Mouse (Mus musculus): ENCODE measurements at regions not wholly inside any gene's neighbourhood (a gene's known extent, or its start where the extent isn't known, plus 50 kb on each side); places are given as distances from the start of the nearest gene placed in this dataset.

DNA sequence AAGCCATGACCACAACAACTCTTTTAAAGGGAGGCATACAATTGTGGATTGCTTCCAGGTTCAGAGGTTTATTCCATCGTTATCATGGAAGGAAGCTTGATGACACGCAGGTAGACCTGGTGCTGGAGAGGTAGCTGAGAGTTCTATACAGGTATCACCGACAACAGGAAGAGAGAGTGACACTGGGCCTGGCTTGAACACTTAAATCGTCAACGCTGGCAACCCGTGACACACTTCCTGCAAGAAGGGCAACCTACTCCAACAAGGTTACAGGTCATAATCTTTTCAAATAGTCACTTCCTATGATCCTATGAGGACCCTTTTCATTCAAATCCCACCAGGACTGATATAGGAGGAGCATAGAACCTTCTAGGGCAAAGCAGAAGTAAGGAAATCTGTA, 155.6 kb downstream of the Adamts15 start:
- DNase-seq (ENCODE audit: low spot score): peak; percentile 63
- no peak overlapping the region for H3K27ac ChIP-seq
- peaks cover 35% of the 10 kb centered on the region for H3K4me1 ChIP-seq
- H3K36me3 ChIP-seq: no peaks in the 10 kb centered on the region
- no peaks in the 10 kb centered on the region for H3K27me3 ChIP-seq (ENCODE audit: insufficient read depth, poor library complexity, severe bottlenecking)
- 93% methylated on average over 6 of the region's 6 CpGs for WGBS
- no peak overlapping the region for H3K4me3 ChIP-seq
- no peaks in the 10 kb centered on the region for H3K9me3 ChIP-seq

DNA sequence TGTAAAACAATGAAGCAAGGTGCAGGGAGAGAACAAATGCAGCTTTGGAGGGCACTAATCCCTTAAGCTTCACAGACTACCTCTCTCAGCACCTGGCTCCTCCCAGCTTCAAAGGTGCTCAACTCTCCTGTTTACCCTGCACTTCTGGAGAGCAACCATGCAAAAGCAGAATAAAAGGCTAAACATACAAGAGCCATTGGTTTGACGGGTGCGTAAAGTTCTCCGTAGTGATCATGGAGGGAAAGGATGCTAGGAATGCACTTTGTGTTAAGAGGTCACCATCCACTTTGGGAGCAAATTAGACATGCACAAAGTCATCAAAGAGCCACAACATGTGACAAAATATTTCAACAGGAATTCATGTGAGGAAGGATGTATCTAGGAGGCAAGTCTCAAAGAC, 156.1 kb downstream of the Adamts15 start:
- WGBS: 74% methylated on average over 3 of the region's 3 CpGs
- Histone ChIP-seq H3K27ac (no peak overlapping the region), H3K4me1 (peaks cover 30% of the 10 kb centered on the region)

GRCm38 (mm10) chr9:30765017-30765569, 157.2 kb downstream of the Adamts15 start:
- no peak overlapping the region for H3K27ac ChIP-seq

More for the DNA sequence above, 156.1 kb downstream of the Adamts15 start:
- Histone ChIP-seq H3K27me3 (ENCODE audit: insufficient read depth, poor library complexity, severe bottlenecking) (no peaks in the 10 kb centered on the region), H3K4me3 (no peak overlapping the region), H3K9me3 (no peaks in the 10 kb centered on the region), H3K36me3 (no peaks in the 10 kb centered on the region)
- peak; percentile 57 for DNase-seq (ENCODE audit: low spot score)

GRCm38 (mm10) chr9:30762913-30763312, 159.3 kb downstream of the Adamts15 start:
- Histone ChIP-seq H3K4me3 (no peak overlapping the region), H3K27me3 (ENCODE audit: insufficient read depth, poor library complexity, severe bottlenecking) (no peaks in the 10 kb centered on the region), H3K27ac (no peak overlapping the region), H3K4me1 (peaks cover 8% of the 10 kb centered on the region; the same call in 1 of the 2 replicates), H3K9me3 (no peaks in the 10 kb centered on the region), H3K36me3 (no peaks in the 10 kb centered on the region)
- DNase-seq (ENCODE audit: low spot score): peak; percentile 70
- 53% methylated on average over 1 of the region's 1 CpGs for WGBS

More at GRCm38 (mm10) chr9:30765017-30765569, 157.2 kb downstream of the Adamts15 start:
- no peak overlapping the region for H3K4me3 ChIP-seq
- no peaks in the 10 kb centered on the region for H3K36me3 ChIP-seq
- 44% methylated on average over 7 of the region's 7 CpGs for WGBS
- no peaks in the 10 kb centered on the region for H3K27me3 ChIP-seq (ENCODE audit: insufficient read depth, poor library complexity, severe bottlenecking)
- no peaks in the 10 kb centered on the region for H3K9me3 ChIP-seq
- DNase-seq (ENCODE audit: low spot score): peak; percentile 74
- peaks cover 22% of the 10 kb centered on the region for H3K4me1 ChIP-seq

- 86% methylated on average over 3 of the region's 3 CpGs for WGBS
- H3K9me3 ChIP-seq: no peaks in the 10 kb centered on the region
- H3K27ac ChIP-seq: no peak overlapping the region
- no peaks in the 10 kb centered on the region for H3K36me3 ChIP-seq
- H3K4me3 ChIP-seq: no peak overlapping the region
- peak; percentile 68 for DNase-seq (ENCODE audit: low spot score)
- no peaks in the 10 kb centered on the region for H3K4me1 ChIP-seq
- no peaks in the 10 kb centered on the region for H3K27me3 ChIP-seq (ENCODE audit: insufficient read depth, poor library complexity, severe bottlenecking)
Measured at GRCm38 (mm10) chr9:30758121-30758520, 164.1 kb downstream of the Adamts15 start.

- H3K4me1 ChIP-seq: no peaks in the 10 kb centered on the region
- H3K27me3 ChIP-seq (ENCODE audit: insufficient read depth, poor library complexity, severe bottlenecking): no peaks in the 10 kb centered on the region
- no peak overlapping the region for H3K27ac ChIP-seq
- no peak overlapping the region for H3K4me3 ChIP-seq
- 82% methylated on average over 8 of the region's 8 CpGs for WGBS
- no peaks in the 10 kb centered on the region for H3K36me3 ChIP-seq
- no peaks in the 10 kb centered on the region for H3K9me3 ChIP-seq
- no peak for DNase-seq (ENCODE audit: low spot score)
Measured at GRCm38 (mm10) chr9:30757406-30757805, 164.8 kb downstream of the Adamts15 start.

- Histone ChIP-seq H3K4me1 (no peaks in the 10 kb centered on the region), H3K36me3 (no peaks in the 10 kb centered on the region), H3K27ac (no peak overlapping the region), H3K9me3 (no peaks in the 10 kb centered on the region), H3K27me3 (ENCODE audit: insufficient read depth, poor library complexity, severe bottlenecking) (no peaks in the 10 kb centered on the region), H3K4me3 (no peak overlapping the region)
- WGBS: 92% methylated on average over 4 of the region's 4 CpGs
- peak; percentile 52 for DNase-seq (ENCODE audit: low spot score)
Measured at GRCm38 (mm10) chr9:30756796-30757195, 165.5 kb downstream of the Adamts15 start.

DNA sequence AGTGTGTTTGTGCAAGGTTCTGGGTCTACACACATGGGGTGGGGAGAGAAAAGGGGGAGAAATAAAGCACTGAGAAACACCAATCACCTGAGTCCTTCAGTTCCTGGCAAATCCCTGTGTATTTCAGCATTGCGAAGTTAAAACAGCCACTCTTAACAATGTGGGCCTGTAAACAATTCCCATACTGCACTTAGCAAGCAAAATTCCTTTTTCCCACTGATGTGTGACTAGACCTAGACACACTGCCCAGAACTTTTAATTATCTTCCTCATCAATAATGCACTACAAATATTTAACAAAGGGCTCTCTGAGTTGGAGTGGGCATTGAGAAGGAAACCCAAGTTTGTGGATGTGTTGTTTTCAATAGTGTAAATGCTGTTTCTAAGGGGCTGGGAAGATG, 166.7 kb downstream of the Adamts15 start:
- no peak for DNase-seq (ENCODE audit: low spot score)
- 79% methylated on average over 1 of the region's 1 CpGs for WGBS

GRCm38 (mm10) chr9:30754826-30755225, 167.4 kb downstream of the Adamts15 start:
- no peaks in the 10 kb centered on the region for H3K27me3 ChIP-seq (ENCODE audit: insufficient read depth, poor library complexity, severe bottlenecking)
- 88% methylated on average over 5 of the region's 5 CpGs for WGBS
- no peak overlapping the region for H3K4me3 ChIP-seq
- H3K27ac ChIP-seq: no peak overlapping the region
- no peaks in the 10 kb centered on the region for H3K36me3 ChIP-seq
- no peaks in the 10 kb centered on the region for H3K9me3 ChIP-seq
- no peaks in the 10 kb centered on the region for H3K4me1 ChIP-seq
- peak; percentile 73 for DNase-seq (ENCODE audit: low spot score)

More for the DNA sequence above, 166.7 kb downstream of the Adamts15 start:
- Histone ChIP-seq H3K27ac (no peak overlapping the region), H3K4me3 (no peak overlapping the region), H3K27me3 (ENCODE audit: insufficient read depth, poor library complexity, severe bottlenecking) (no peaks in the 10 kb centered on the region), H3K9me3 (no peaks in the 10 kb centered on the region), H3K4me1 (no peaks in the 10 kb centered on the region), H3K36me3 (no peaks in the 10 kb centered on the region)

- Histone ChIP-seq H3K27ac (no peak overlapping the region), H3K9me3 (no peaks in the 10 kb centered on the region), H3K4me1 (peaks cover 17% of the 10 kb centered on the region), H3K27me3 (ENCODE audit: insufficient read depth, poor library complexity, severe bottlenecking) (no peaks in the 10 kb centered on the region), H3K36me3 (no peaks in the 10 kb centered on the region), H3K4me3 (no peak overlapping the region)
- 77% methylated on average over 9 of the region's 9 CpGs for WGBS
- DNase-seq (ENCODE audit: low spot score): no peak
Measured at GRCm38 (mm10) chr9:30743471-30743870, 178.8 kb downstream of the Adamts15 start.

GRCm38 (mm10) chr9:30742471-30743098, 179.7 kb downstream of the Adamts15 start:
- Histone ChIP-seq H3K4me1 (peaks cover 17% of the 10 kb centered on the region), H3K27me3 (ENCODE audit: insufficient read depth, poor library complexity, severe bottlenecking) (no peaks in the 10 kb centered on the region), H3K36me3 (no peaks in the 10 kb centered on the region), H3K4me3 (no peak overlapping the region), H3K27ac (no peak overlapping the region), H3K9me3 (no peaks in the 10 kb centered on the region)
- DNase-seq (ENCODE audit: low spot score): no peak
- whole genome bisulfite sequencing: 61% methylated on average over 8 of the region's 8 CpGs

GRCm38 (mm10) chr9:30731687-30732086, 190.6 kb downstream of the Adamts15 start:
- no peak overlapping the region for H3K27ac ChIP-seq
- no peak for DNase-seq (ENCODE audit: low spot score)
- no peaks in the 10 kb centered on the region for H3K9me3 ChIP-seq
- H3K4me1 ChIP-seq: no peaks in the 10 kb centered on the region
- H3K36me3 ChIP-seq: no peaks in the 10 kb centered on the region
- no peak overlapping the region for H3K4me3 ChIP-seq
- H3K27me3 ChIP-seq (ENCODE audit: insufficient read depth, poor library complexity, severe bottlenecking): no peaks in the 10 kb centered on the region
- WGBS: 72% methylated on average over 2 of the region's 2 CpGs

DNA sequence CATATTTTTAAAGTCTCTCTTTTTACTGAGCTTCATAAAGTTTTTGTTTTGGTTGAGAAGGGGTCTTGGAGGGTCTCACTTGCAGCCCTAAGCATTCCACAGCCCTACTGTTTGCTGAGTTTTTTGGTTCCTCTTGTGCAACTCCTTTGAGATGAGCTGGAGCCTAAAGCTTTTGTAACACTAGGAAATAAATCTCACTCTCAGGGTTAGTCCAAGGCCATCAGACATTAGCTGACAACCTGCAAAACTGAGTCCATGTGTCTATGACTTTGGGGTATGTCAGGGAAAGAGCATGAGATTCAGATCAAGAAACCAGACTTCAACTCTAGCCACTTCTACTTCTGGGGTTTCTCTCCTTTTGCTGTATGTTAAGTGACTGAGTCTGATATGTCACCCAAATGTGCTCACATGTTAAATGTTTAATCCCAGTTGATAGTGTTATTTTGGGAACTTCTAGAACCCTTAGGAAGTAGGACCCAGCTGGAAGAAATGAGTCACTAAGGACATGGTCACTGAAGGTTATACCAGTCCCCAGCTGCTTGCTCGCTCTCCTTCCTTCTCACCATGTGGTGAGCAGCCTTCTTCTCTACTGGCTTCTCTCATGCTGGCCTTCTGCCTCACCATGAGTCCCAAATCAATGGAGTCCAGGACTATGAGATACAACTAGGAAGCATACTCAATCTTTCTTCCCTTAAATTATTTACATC, 198.7 kb downstream of the Adamts15 start:
- WGBS: 82% methylated on average over 1 of the region's 1 CpGs

More for the DNA sequence above, 198.7 kb downstream of the Adamts15 start:
- Histone ChIP-seq H3K4me3 (no peak overlapping the region), H3K36me3 (no peaks in the 10 kb centered on the region), H3K9me3 (no peaks in the 10 kb centered on the region), H3K4me1 (no peaks in the 10 kb centered on the region), H3K27ac (no peak overlapping the region), H3K27me3 (ENCODE audit: insufficient read depth, poor library complexity, severe bottlenecking) (no peaks in the 10 kb centered on the region)
- DNase-seq (ENCODE audit: low spot score): no peak

All from heart, embryonic 10.5 days (tissue).